Comparison of ENCODE assay signal across 17 mouse cellular contexts in genomic region chr1:130737411-130737881, GRCm38 (mm10). TPM values are rescaled to one million over a fixed set of nuclear protein-coding genes. Genes with fewer than 3 reads are reported as not detected.
DNase-seq lines count a peak whose midpoint lies in the region; ATAC-seq and TF ChIP-seq lines count a peak whose summit lies in the region.
"Had no signal": no experiment of that assay in that cellular context is flagged by ENCODE, and none has a peak within 500 bp of the region (broad histone marks: within the 10 kb centered on the region; RNA-seq: fewer than 3 reads in every experiment).

No protein-coding gene starts in this region.

- H3K4me2 ChIP-seq in limb, embryonic 15.5 days, result no peak overlapping the region
- no peak overlapping the region; the same call in 1 of the 2 replicates for H3K4me2 ChIP-seq in stomach, embryonic 15.5 days
- H3K4me2 ChIP-seq: embryonic facial prominence, embryonic 15.5 days had no signal

- H3K36me3 ChIP-seq in heart, adult 2 months (ENCODE audit: control insufficient read depth, insufficient read depth, low read length), result no peaks in the 10 kb centered on the region
- no peaks in the 10 kb centered on the region for H3K36me3 ChIP-seq in limb, embryonic 15.5 days
- no peaks in the 10 kb centered on the region for H3K36me3 ChIP-seq in stomach, embryonic 15.5 days
- H3K36me3 ChIP-seq: embryonic facial prominence, embryonic 15.5 days had no signal

- 0 out of 2 replicates have a peak, but pooled peaks have one; percentile 37 for ATAC-seq in limb, embryonic 15.5 days (ENCODE audit: insufficient number of reproducible peaks, low FRiP score, low TSS enrichment, low read depth)
- 0 out of 2 replicates have a peak, but pooled peaks have one; percentile 9 for ATAC-seq in stomach, embryonic 15.5 days (ENCODE audit: insufficient read depth, low FRiP score, low read depth)

- no peak for TF ChIP-seq EP300 in heart, adult 2 months (IDR thresholded peaks at IDR 0.05; ENCODE audit: insufficient read depth, low read depth, low read length)

- no peak for TF ChIP-seq CTCF in heart, adult 2 months (IDR thresholded peaks at IDR 0.05)

- no peaks in the 10 kb centered on the region for H3K27me3 ChIP-seq in heart, adult 2 months (ENCODE audit: control insufficient read depth, insufficient read depth, low read length)
- H3K27me3 ChIP-seq in limb, embryonic 15.5 days, result no peaks in the 10 kb centered on the region
- no peaks in the 10 kb centered on the region for H3K27me3 ChIP-seq in stomach, embryonic 15.5 days (replicated peaks)
- H3K27me3 ChIP-seq: embryonic facial prominence, embryonic 15.5 days; megakaryocyte, embryonic 14.5 days had no signal

- 71% methylated on average over 11 of the region's 11 CpGs for WGBS in heart, adult 2 months
- 28% methylated on average over 11 of the region's 11 CpGs for WGBS in limb, embryonic 15.5 days
- WGBS in stomach, embryonic 15.5 days, result 31% methylated on average over 11 of the region's 11 CpGs

- peak; percentile 84 for DNase-seq in heart, adult 11 months
- no peak for DNase-seq in heart, adult 2 months
- peak; percentile 17 for DNase-seq in retina, postnatal 1 day
- no peak for DNase-seq in retina, embryonic 14.5 days (ENCODE audit: low spot score)
- DNase-seq in cerebellum, postnatal 14 days, result no peak
- no peak for DNase-seq in cerebellum, adult 9-10 months
- DNase-seq: gastrocnemius, postnatal 25 days; heart, postnatal 4 days; kidney, adult 2 months; lung, adult 2 months had no signal

- no peak overlapping the region for H3K4me3 ChIP-seq in heart, adult 2 months
- no peak overlapping the region for H3K4me3 ChIP-seq in limb, embryonic 15.5 days
- no peak overlapping the region for H3K4me3 ChIP-seq in stomach, embryonic 15.5 days (replicated peaks)
- H3K4me3 ChIP-seq: embryonic facial prominence, embryonic 15.5 days; left cerebral cortex, adult 2 months; megakaryocyte, embryonic 14.5 days; myocyte had no signal

- intact Hi-C loops in heart, adult 2 months (cut with DNase I), result no loop called here

- H3K9me3 ChIP-seq in limb, embryonic 15.5 days, result no peaks in the 10 kb centered on the region
- no peaks in the 10 kb centered on the region for H3K9me3 ChIP-seq in stomach, embryonic 15.5 days
- H3K9me3 ChIP-seq: embryonic facial prominence, embryonic 15.5 days; megakaryocyte, embryonic 14.5 days had no signal

- H3K4me1 ChIP-seq in heart, adult 2 months (ENCODE audit: control insufficient read depth, insufficient read depth, low read length), result peaks cover 3% of the 10 kb centered on the region; the same call in 1 of the 2 replicates
- peaks cover 6% of the 10 kb centered on the region; the same call in 1 of the 2 replicates for H3K4me1 ChIP-seq in limb, embryonic 15.5 days
- H3K4me1 ChIP-seq in stomach, embryonic 15.5 days, result peaks cover 19% of the 10 kb centered on the region

- no peak overlapping the region for H3K9ac ChIP-seq in heart, adult 2 months (ENCODE audit: low read depth, low read length)
- H3K9ac ChIP-seq in limb, embryonic 15.5 days, result no peak overlapping the region
- no peak overlapping the region for H3K9ac ChIP-seq in stomach, embryonic 15.5 days
- H3K9ac ChIP-seq: embryonic facial prominence, embryonic 15.5 days had no signal

- no peak overlapping the region for H3K27ac ChIP-seq in heart, adult 2 months
- H3K27ac ChIP-seq in limb, embryonic 15.5 days, result no peak overlapping the region
- H3K27ac ChIP-seq in stomach, embryonic 15.5 days, result peak overlapping the region; percentile 18; the same call in 1 of the 2 replicates
- H3K27ac ChIP-seq: embryonic facial prominence, embryonic 15.5 days; left cerebral cortex, adult 2 months had no signal

- H3K79me2 ChIP-seq in heart, adult 2 months (replicated peaks; ENCODE audit: control insufficient read depth, insufficient read depth, low read length), result no peaks in the 10 kb centered on the region

- TF ChIP-seq POLR2A in heart, adult 2 months (IDR thresholded peaks at IDR 0.05; ENCODE audit: insufficient read depth, low read depth, low read length), result no peak

RNA-seq across cellular contexts. Expression of gene AA986860, which starts 5.7 kb away (rescaled TPM):
- total RNA-seq in heart, adult 2 months (2021), result under 1 TPM; 0.43 to 0.47 TPM
- 0.41 and 0.82 TPM in 2 replicates for polyA plus RNA-seq in heart, adult 2 months (2012; rRNA removed)
- 23.4 and 26.9 TPM in 2 replicates for polyA plus RNA-seq in limb, embryonic 15.5 days (2015; fragmentation: Nextera tagmentation; extraction: Ambion mirVana)
- polyA plus RNA-seq in stomach, embryonic 15.5 days (2015; fragmentation: Nextera tagmentation; extraction: Ambion mirVana), result 32.3 and 36.7 TPM in 2 replicates

RNA-seq across cellular contexts. Expression of gene Pfkfb2, which starts 8.4 kb away (rescaled TPM):
- 10 to 100 TPM; 82.5 to 96.6 TPM for total RNA-seq in heart, adult 2 months (2021)
- polyA plus RNA-seq in heart, adult 2 months (2012; rRNA removed), result 31.9 and 58.5 TPM in 2 replicates
- polyA plus RNA-seq in limb, embryonic 15.5 days (2015; fragmentation: Nextera tagmentation; extraction: Ambion mirVana), result 7.3 and 8.9 TPM in 2 replicates
- polyA plus RNA-seq in stomach, embryonic 15.5 days (2015; fragmentation: Nextera tagmentation; extraction: Ambion mirVana), result 10.1 and 10.9 TPM in 2 replicates

RNA-seq across cellular contexts. Expression of gene Yod1, which starts 20.3 kb away (rescaled TPM):
- 1 to 10 TPM; 3.7 to 4.9 TPM for total RNA-seq in heart, adult 2 months (2021)
- 1.2 and 2.2 TPM in 2 replicates for polyA plus RNA-seq in heart, adult 2 months (2012; rRNA removed)
- 11.5 and 12.3 TPM in 2 replicates for polyA plus RNA-seq in limb, embryonic 15.5 days (2015; fragmentation: Nextera tagmentation; extraction: Ambion mirVana)
- 14.1 and 15.1 TPM in 2 replicates for polyA plus RNA-seq in stomach, embryonic 15.5 days (2015; fragmentation: Nextera tagmentation; extraction: Ambion mirVana)

RNA-seq across cellular contexts. Expression of gene Gm29427, which starts 21.8 kb away (rescaled TPM):
- under 1 TPM; 0.14 to 0.16 TPM for total RNA-seq in heart, adult 2 months (2021)
- 0.14 and 0.32 TPM in 2 replicates for polyA plus RNA-seq in heart, adult 2 months (2012; rRNA removed)
- polyA plus RNA-seq in limb, embryonic 15.5 days (2015; fragmentation: Nextera tagmentation; extraction: Ambion mirVana), result not detected in 2 replicates
- not detected in 2 replicates for polyA plus RNA-seq in stomach, embryonic 15.5 days (2015; fragmentation: Nextera tagmentation; extraction: Ambion mirVana)
- total RNA-seq: gastrocnemius, postnatal 25 days; heart, postnatal 4 days; layer of hippocampus, adult 18-20 months; left cerebral cortex, adult 2 months had no signal
- polyA plus RNA-seq: embryonic facial prominence, embryonic 15.5 days; kidney, adult 2 months; lung, adult 2 months; myocyte had no signal

Comparison
In these comparisons a context has a peak if more than half of its experiments do, and no peak if none do; other contexts are left out.
1. DNase-seq: peak in heart, adult 11 months (single experiment) and retina, postnatal 1 day (single experiment); none in heart, adult 2 months (0 of 2), retina, embryonic 14.5 days (single experiment), cerebellum, postnatal 14 days (0 of 2) and cerebellum, adult 9-10 months (single experiment).
2. RNA of gene AA986860, which starts 5.7 kb away (polyA plus RNA-seq): 32.3 to 36.7 TPM in stomach, embryonic 15.5 days and 23.4 to 26.9 TPM in limb, embryonic 15.5 days; 0.41 to 0.82 TPM in heart, adult 2 months; every median in the first group is over 10 times any median in the second.